Mouse (Mus musculus) lung, postnatal 0 days (tissue): ENCODE measurements around the gene Muc13.

Source experiments
- CTCF ChIP-seq: IDR thresholded peaks from 2 replicates; pipeline ENCODE4 v1.5.1; 2016; ENCODE audit warnings: antibody characterized with exemption, mild to moderate bottlenecking
- EP300 ChIP-seq: IDR thresholded peaks from 2 replicates; pipeline ENCODE4 v1.6.1; 2016; ENCODE audit warnings: antibody characterized with exemption, mild to moderate bottlenecking, control low read depth

DNA sequence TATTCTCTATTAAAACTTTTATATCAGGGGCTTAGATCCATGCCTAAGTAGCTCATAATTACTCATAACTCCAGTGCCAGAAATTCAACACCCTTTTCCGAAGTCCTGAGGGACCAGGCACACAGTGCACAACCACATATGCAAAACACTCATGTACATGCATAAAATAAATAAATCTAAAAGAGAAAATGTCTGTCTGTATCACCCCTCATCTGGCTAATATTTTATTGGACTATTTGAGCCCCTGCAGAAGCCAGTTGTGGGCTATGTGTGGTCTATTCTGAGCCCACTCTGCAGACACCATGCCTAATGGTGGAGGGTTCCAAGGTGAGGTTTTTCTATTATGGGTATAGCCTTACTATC is 11.1 kb upstream of the Muc13 start:
- no peak for TF ChIP-seq CTCF
- TF ChIP-seq EP300: no peak
